Mouse (Mus musculus): ENCODE data around the gene Casp2.

GRCm38 (mm10) chr6:42231191-42231590 is 33.6 kb upstream of the Casp2 start:
- TF ChIP-seq POLR2A (IDR thresholded peaks at IDR 0.05; ENCODE audit: insufficient read depth, low read length): no peak
- no peak for TF ChIP-seq CTCF (IDR thresholded peaks at IDR 0.05; ENCODE audit: low read depth, low read length)
- no peak for TF ChIP-seq EP300 (IDR thresholded peaks at IDR 0.05; ENCODE audit: insufficient read depth, low read depth, low read length)

Measured in ES-Bruce4 (cell line).